Mouse (Mus musculus): Measurements from ENCODE around the gene Dapk1. TPM values are rescaled to one million over a fixed set of nuclear protein-coding genes. Genes with fewer than 3 reads are reported as not detected.
A peak's percentile ranks its signal among the peaks of the same experiment; 100 is the strongest.

Gene Dapk1
- total RNA-seq, 2 experiments from 2014 or later: 149 to 154 TPM

DNA sequence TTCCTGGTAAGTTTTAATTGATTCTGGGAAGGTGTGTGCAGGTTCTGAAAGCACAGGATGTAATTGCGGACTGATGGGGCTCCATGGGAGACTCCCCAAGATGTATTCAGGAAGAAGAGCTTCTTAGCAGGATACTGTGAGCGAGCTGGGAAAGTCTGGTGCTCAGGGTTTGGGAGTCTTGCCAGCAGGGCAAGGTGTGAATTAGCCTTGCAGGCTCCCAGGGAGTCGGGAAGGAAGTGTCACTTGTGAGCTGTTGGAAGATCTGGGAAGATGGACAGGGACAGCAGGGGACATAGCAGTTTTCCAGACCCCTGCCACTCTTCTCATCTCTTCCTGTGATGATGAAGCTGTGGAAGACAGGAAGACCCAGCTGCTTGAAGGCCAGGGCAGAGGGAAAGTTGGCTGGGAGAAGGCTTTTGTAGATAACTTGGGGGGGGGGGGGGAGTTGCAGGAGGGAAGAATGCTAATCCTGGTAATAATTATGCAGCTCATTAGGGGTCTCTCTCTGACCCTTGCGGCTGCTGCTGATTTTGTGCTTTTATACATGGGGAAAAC lies 19.7 kb downstream of the Dapk1 start:
- DNase-seq (ENCODE audit: low spot score in 2 of 2): no peak
- peak overlapping the region; percentile 81; the same call in 1 of the 2 replicates for H3K27ac ChIP-seq
- H3K4me3 ChIP-seq: no peak overlapping the region
- TF ChIP-seq CTCF (conservative IDR thresholded peaks at IDR 0.05): no peak

DNA sequence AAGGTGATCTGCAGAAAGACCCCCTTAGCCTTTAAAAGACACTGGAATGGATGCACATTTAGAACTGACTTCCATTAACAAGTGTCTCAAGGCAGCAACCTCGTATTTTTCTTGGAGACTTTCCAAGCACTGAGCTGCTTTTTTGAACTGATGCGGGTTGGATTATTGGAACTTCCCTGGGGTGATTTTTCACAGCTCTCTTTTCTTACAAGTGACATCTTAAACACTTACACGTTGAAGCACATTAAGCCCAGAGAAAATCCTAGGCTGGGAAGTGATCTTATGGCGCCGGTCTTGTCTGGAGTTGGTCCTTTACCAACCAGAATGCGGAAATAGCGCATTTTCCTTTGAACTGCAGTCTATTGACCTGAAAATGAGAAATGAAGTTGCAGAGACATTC lies 23.8 kb downstream of the Dapk1 start:
- no peak overlapping the region for H3K27ac ChIP-seq
- no peak for DNase-seq (ENCODE audit: low spot score in 2 of 2)
- no peak overlapping the region for H3K4me3 ChIP-seq
- TF ChIP-seq CTCF (conservative IDR thresholded peaks at IDR 0.05): no peak

DNA sequence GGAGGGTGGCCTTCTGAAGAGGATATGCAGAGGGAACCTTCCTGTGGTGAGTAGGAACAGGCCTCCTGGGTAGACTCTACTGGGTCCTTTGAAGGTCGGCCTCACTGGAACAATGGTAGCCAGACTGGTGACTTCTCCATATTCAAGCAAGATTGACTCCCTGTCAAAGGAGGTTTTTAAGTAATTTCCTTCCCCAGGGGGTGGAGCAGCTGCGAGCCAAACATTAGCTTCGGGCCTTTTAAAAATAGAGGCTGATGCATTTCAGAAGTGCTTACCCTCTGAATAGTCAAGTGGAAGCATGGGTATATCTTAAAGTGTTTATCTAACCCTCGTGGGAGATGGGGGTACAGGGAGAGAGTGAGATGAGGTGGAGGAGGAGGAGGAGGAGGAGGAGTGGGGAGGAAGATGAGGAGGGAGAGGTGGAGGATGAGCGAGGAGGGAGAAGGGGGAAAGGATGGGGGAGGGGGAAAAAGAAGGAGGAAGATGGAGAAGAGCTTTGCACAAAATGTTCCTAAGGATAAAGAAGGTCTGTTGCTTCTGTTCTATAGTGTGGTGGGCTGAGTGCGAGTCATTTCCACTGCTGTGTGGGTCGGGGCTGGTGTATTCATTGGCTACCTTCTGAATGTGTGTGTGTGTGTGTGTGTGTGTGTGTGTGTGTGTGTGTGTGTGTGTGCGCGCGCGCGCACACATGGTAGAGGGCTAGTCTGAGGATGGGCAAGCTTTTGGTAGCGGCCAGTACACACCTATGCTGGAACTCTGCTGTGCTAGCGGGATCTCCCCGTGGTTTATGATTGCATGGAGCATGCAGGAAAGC lies 26.3 kb downstream of the Dapk1 start:
- Histone ChIP-seq H3K4me3 (no peak overlapping the region), H3K27ac (peak overlapping the region; percentile 73)
- TF ChIP-seq CTCF (conservative IDR thresholded peaks at IDR 0.05): no peak
- DNase-seq (ENCODE audit: low spot score in 2 of 2): no peak

DNA sequence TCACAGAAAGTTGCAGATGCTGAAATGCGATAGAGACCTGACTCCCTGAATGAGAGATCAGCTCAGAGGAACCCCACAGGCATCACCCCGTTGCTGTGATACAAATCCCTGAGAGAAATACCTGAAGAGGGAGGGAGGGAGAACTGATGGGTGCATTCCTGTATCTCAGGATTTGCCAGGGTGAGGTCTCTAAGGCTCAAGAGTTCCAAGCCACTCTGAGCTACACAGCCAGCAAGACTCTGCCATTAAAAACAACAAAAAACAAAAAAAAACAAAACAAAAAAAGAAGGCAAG lies 26.9 kb downstream of the Dapk1 start:
- DNase-seq (ENCODE audit: low spot score in 2 of 2): no peak
- no peak overlapping the region for H3K4me3 ChIP-seq
- no peak for TF ChIP-seq CTCF (conservative IDR thresholded peaks at IDR 0.05)
- peak overlapping the region; percentile 73 for H3K27ac ChIP-seq

DNA sequence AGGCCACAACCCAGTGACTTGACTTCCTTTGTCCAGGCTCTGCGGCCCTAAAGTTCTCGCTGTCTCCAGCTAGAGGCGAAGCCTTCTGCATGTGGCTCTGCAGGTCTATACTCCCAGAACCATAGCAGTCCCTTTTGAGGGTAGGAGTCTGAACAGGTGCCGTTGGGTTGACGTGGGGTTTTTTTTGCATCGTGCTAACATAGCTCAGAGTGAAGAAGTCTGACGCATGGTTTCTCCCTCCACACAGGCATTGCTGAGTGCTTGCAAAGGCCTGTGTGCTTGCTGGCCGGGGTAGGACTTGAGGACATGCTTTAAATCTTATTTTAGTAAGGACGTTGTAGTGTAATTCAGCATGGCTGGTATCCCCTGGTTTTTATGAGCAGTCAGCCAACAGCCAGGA lies 27.7 kb downstream of the Dapk1 start:
- no peak for DNase-seq (ENCODE audit: low spot score in 2 of 2)
- Histone ChIP-seq H3K27ac (peak overlapping the region; percentile 73), H3K4me3 (no peak overlapping the region)
- TF ChIP-seq CTCF (conservative IDR thresholded peaks at IDR 0.05): no peak

DNA sequence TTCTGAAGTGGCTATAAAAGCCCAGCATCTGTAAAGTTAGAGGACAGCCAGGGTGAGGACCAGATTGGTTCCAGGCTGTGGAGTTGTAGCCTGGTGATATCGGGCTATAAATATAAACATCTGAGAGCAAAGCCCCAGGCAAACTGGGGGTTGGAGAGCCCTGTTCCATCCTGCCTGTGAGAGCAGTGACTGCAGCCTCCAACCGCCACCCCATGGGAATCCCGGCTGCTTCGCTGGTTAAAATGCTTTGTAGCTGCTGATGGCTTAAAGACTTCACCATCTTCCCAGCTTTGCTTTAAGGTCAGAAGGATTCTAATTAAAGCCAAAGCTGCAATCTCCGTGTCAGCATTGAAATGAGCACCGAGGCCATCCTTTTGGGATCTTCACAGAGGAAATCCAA lies 32.2 kb downstream of the Dapk1 start:
- no peak for DNase-seq (ENCODE audit: low spot score in 2 of 2)

DNA sequence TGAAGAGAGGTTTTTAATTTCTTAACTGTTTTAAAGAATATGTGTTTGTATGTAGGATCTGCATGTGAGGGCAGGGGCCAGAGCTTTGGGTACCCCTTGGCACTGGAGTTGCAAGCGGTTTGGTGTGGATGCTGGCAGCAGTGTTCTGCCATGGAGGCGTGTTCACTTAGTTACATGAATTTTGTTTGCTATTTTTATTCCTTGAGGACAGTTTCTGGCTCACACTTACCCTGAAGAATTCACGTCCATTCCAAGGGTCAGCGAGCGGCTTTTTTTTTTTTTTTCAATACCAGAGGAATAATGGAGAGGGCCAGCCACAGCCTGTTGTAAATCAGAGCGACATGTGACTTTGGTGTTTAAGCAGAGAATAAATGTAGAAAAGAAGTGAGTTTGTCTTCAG lies 33.9 kb downstream of the Dapk1 start:
- H3K4me3 ChIP-seq: no peak overlapping the region
- no peak overlapping the region for H3K27ac ChIP-seq
- TF ChIP-seq CTCF (conservative IDR thresholded peaks at IDR 0.05): no peak
- no peak for DNase-seq (ENCODE audit: low spot score in 2 of 2)

More for the DNA sequence above, 32.2 kb downstream of the Dapk1 start:
- Histone ChIP-seq H3K4me3 (no peak overlapping the region), H3K27ac (peak overlapping the region; percentile 52; the same call in 1 of the 2 replicates)
- no peak for TF ChIP-seq CTCF (conservative IDR thresholded peaks at IDR 0.05)

DNA sequence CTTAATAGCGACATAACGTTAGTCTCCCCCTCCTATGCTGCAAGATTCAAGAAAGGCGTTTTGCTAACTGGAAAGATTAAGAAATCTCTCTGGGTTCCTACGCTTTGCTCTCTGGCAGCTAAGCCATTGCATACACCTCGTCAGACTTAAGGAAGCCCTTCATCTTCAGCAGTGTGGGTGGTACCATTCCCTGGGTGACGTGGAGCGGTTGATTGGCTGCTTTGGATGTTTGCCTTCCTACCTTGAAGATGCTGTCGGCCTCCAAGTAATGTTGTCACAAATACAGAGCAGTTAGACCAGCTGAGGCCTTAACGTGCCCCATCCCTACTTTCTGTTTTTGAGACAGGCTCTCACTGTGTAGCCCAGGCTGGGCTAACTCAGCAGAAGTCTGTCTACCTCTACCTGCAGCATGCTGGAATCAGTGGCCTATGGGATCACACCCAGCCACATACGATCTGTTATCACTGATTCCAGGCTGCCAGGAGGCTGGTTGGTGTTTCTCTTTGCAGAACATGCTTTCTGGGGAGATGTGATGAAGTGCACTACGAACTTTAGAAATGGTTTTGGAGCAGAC lies 37.8 kb downstream of the Dapk1 start:
- no peak for TF ChIP-seq CTCF (conservative IDR thresholded peaks at IDR 0.05)
- DNase-seq (ENCODE audit: low spot score in 2 of 2): no peak
- Histone ChIP-seq H3K27ac (peak overlapping the region; percentile 32; the same call in 1 of the 2 replicates), H3K4me3 (no peak overlapping the region)

DNA sequence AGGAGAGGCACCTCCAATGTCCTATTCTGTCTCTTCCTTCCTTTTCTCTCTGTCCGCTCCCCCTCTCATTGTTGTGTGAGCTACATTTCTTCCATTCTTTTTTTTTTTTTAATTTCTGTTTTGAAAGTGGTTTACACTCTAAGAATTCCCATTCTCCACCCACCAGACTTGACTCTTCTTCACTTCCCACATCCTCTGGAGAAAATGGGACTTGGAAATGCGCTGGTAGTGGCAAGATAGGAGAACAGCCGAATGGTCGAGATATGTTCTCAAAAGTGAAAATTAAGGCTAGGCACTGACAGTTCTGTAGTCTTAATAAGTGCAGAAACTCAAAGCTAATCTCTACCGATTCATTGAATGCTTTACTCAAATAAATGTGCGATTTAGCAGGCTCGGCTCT lies 38.7 kb downstream of the Dapk1 start:
- Histone ChIP-seq H3K27ac (peak overlapping the region; percentile 32; the same call in 1 of the 2 replicates), H3K4me3 (no peak overlapping the region)
- peak; percentile 38 for TF ChIP-seq CTCF (conservative IDR thresholded peaks at IDR 0.05)
- DNase-seq (ENCODE audit: low spot score in 2 of 2): no peak

DNA sequence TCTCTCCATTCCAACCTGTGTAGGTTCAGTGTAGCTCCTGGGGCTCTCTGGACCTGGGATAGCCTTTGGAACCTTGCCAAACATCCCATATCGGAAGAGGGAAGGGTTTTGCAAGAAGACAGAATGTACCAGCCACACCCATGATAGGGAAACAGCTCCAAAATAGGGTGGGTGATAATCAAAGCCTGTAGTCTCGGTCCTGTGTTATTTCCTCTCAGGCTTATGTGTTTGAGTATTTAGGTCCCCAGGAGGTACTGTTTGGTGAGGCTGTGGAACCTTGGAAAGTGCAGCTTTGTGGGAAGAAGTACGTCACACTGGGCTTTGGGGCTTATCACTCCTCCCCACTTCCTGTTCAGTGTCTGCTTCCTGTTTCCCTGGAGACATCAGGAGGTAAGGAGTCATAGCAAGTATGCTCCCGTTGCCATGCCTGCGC lies 42.7 kb downstream of the Dapk1 start:
- no peak for TF ChIP-seq CTCF (conservative IDR thresholded peaks at IDR 0.05)
- H3K27ac ChIP-seq: 0 out of 2 replicates have a peak overlapping the region, but pooled peaks have one; percentile 24
- H3K4me3 ChIP-seq: no peak overlapping the region
- no peak for DNase-seq (ENCODE audit: low spot score in 2 of 2)

DNA sequence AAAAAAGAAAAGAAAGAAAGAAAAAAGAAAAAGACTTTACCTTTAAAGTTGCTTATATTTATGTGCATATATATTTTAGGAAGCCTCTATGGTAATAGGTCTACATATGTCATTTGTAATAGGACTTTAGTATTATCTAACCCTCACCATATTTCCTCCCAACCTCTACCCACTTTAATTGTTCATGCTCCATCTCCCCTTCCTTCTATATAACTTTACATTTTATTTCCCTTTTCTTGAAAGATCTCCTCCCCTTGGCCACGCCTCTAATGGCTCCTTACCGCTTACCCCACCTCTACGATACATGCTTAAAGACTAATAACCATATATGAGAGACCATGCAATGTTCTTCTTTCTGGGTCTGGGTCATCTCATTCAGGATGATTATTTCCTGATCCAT lies 45.0 kb downstream of the Dapk1 start:
- TF ChIP-seq CTCF (conservative IDR thresholded peaks at IDR 0.05): no peak
- no peak for DNase-seq (ENCODE audit: low spot score in 2 of 2)
- Histone ChIP-seq H3K4me3 (no peak overlapping the region), H3K27ac (no peak overlapping the region)

DNA sequence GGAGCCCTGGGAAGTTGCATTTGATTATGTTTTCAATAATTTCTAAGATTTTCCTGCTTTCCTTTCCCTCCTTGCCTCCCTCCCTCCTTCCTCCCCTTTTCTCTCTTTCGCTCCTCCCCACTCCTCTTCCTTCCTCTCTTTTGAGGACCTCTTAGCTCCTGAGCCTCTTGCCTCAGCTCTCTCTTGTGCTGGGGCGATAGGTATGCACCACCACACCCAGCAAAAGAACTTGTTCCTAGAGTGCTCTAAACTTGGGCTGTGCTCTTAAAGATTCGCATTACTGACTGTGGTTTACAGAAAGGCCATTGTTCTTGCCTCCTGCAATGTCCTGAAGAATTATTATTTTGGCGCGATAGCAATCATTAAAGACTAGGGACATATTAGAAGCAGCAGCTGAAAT lies 46.6 kb downstream of the Dapk1 start:
- no peak overlapping the region for H3K27ac ChIP-seq
- no peak for TF ChIP-seq CTCF (conservative IDR thresholded peaks at IDR 0.05)

DNA sequence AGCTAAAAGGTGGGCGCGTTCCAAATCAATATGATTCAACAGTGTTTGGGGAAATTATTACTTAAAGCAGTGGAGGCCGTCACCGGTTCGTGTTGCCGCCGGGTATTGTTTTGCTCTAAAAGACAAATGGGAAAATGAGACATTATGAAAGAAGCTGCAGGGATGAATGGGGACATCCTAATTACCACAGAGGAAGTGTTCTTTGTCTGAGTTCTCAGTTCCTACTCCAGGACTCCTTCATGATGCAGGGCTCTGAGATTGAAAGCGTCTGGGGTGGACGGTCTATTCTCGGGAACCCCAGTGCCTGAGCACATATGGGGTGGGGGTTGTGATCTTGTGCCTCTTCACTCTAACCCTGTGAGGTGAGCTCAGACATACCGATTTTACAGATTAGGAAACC lies 48.3 kb downstream of the Dapk1 start:
- H3K4me3 ChIP-seq: no peak overlapping the region

More for the DNA sequence above, 46.6 kb downstream of the Dapk1 start:
- H3K4me3 ChIP-seq: no peak overlapping the region
- no peak for DNase-seq (ENCODE audit: low spot score in 2 of 2)

More for the DNA sequence above, 48.3 kb downstream of the Dapk1 start:
- no peak for TF ChIP-seq CTCF (conservative IDR thresholded peaks at IDR 0.05)
- H3K27ac ChIP-seq: no peak overlapping the region
- no peak for DNase-seq (ENCODE audit: low spot score in 2 of 2)

Measured in layer of hippocampus, adult 2 months (tissue).